Mouse (Mus musculus) embryonic facial prominence, embryonic 13.5 days (tissue): Measurements from ENCODE around the gene Olfr196. TPM values are rescaled to one million over a fixed set of nuclear protein-coding genes. Genes with fewer than 3 reads are reported as not detected.
"Not testable (repeated sequence)": the region's sequence is repeated elsewhere in the genome, so short reads cannot be mapped to it uniquely, and the experiment has no call there.

Source experiments
- ATAC-seq: fragments of 200-750 bp; cut with Nextera tagmentation; 2 replicates; pipeline ENCODE4 v1.8.0; 2017; ENCODE audit warnings: low read depth; ENCODE audit not compliant: insufficient number of reproducible peaks, insufficient read depth, low FRiP score, low TSS enrichment
- H3K27ac ChIP-seq: fragments of 300-500 bp; sonication (generic); 2 replicates; pipeline ENCODE4 v1.5.1; 2015; ENCODE audit warnings: moderate library complexity, mild to moderate bottlenecking, inconsistent platforms
- H3K27me3 ChIP-seq: fragments of 300-500 bp; sonication (generic); 2 replicates; pipeline ENCODE4 v1.6.1; 2015; ENCODE audit warnings: mild to moderate bottlenecking, inconsistent platforms
- H3K36me3 ChIP-seq: fragments of 300-500 bp; sonication (generic); 2 replicates; pipeline ENCODE4 v1.6.1; 2015; ENCODE audit warnings: mild to moderate bottlenecking, inconsistent platforms
- H3K4me1 ChIP-seq: fragments of 300-500 bp; sonication (generic); 2 replicates; pipeline ENCODE4 v1.6.1; 2015; ENCODE audit warnings: inconsistent platforms
- H3K4me2 ChIP-seq: fragments of 300-500 bp; sonication (generic); 2 replicates; pipeline ENCODE4 v1.6.1; 2015; ENCODE audit warnings: moderate library complexity, mild to moderate bottlenecking, inconsistent platforms
- H3K4me3 ChIP-seq: fragments of 300-500 bp; sonication (generic); 2 replicates; pipeline ENCODE4 v1.5.1; 2015; ENCODE audit warnings: mild to moderate bottlenecking, inconsistent platforms
- H3K9ac ChIP-seq: fragments of 300-500 bp; sonication (generic); 2 replicates; pipeline ENCODE4 v1.6.1; 2015; ENCODE audit warnings: mild to moderate bottlenecking, inconsistent platforms
- H3K9me3 ChIP-seq: fragments of 300-500 bp; sonication (generic); 2 replicates; pipeline ENCODE4 v1.6.1; 2016; ENCODE audit warnings: inconsistent platforms
- WGBS: fragments of 180-500 bp; shearing (Covaris S2); methylation state at CpG from one replicate; pipeline ENCODE4 v1.1.7; 2015; ENCODE audit warnings: mixed read lengths; 5-methylcytosine and 5-hydroxymethylcytosine counted together
- polyA plus RNA-seq: library from polyadenylated mRNA; unstranded; fragments of >200 nt; fragmentation: Nextera tagmentation; extraction: Ambion mirVana; gene quantifications from 2 replicates; pipeline ENCODE4 v1.2.1, GENCODE M21; 2015

Gene Olfr196
- polyA plus RNA-seq: not detected in 2 replicates

- H3K36me3 ChIP-seq: no peaks in the 10 kb centered on the region
- no peak within 1 kb of the TSS for H3K4me2 ChIP-seq
- ATAC-seq: no peak
- no peaks in the 10 kb centered on the region for H3K4me1 ChIP-seq
- no peaks in the 10 kb centered on the region for H3K27me3 ChIP-seq
- no peak within 1 kb of the TSS for H3K9ac ChIP-seq
- H3K27ac ChIP-seq: no peak within 1 kb of the TSS
- no peaks in the 10 kb centered on the region for H3K9me3 ChIP-seq
- 67% methylated on average over 3 of the region's 3 CpGs for WGBS
- H3K4me3 ChIP-seq: no peak within 1 kb of the TSS
These were observed at the start of gene Olfr196 for GRCm38 (mm10) chr16:59170354-59170753. Gene Olfr196, minus strand, starts transcription at chr16:59170454.

- H3K9me3 ChIP-seq, H3K4me1 ChIP-seq, H3K4me2 ChIP-seq, ATAC-seq, H3K27ac ChIP-seq, H3K27me3 ChIP-seq, H3K9ac ChIP-seq, H3K4me3 ChIP-seq, H3K36me3 ChIP-seq: not testable (repeated sequence)
- WGBS: 76% methylated on average over 1 of the region's 1 CpGs
These were observed 49.4 kb upstream of the Olfr196 start, which contains the start of gene Olfr199 for GRCm38 (mm10) chr16:59219667-59220066. Gene Olfr199, minus strand, starts transcription at chr16:59219767.

GRCm38 (mm10) chr16:59217861-59218260 is 47.6 kb upstream of the Olfr196 start:
- ATAC-seq, H3K27ac ChIP-seq, H3K27me3 ChIP-seq, H3K4me2 ChIP-seq, H3K36me3 ChIP-seq, H3K9ac ChIP-seq, H3K4me3 ChIP-seq, H3K9me3 ChIP-seq, H3K4me1 ChIP-seq: not testable (repeated sequence)
- WGBS: 85% methylated on average over 3 of the region's 3 CpGs

DNA sequence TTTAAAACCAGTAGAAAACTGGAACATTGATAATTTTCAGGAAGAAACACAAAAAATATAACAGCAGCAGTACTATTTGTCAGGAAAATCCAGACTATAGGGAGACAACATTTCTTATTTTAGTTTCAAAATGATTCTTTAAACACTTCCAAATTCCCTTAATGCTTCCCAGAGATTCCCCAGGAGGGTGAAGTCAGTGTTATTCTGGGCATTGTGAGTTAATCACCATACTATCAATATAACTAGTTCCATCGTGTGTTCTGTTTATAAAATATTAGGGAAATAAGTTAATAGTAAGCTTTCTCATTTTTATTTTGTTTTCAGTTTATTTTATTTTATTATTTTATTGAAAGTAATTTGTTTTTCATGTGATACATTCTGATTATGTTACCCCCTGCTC is 33.2 kb upstream of the Olfr196 start, which contains the start of gene Olfr198:
Gene Olfr198, minus strand, starts transcription at position 101 of the 400 bp plus-strand sequence.
- not testable (repeated sequence) for H3K4me1 ChIP-seq, H3K27me3 ChIP-seq, H3K9me3 ChIP-seq, H3K27ac ChIP-seq, ATAC-seq, H3K4me2 ChIP-seq, H3K9ac ChIP-seq, H3K4me3 ChIP-seq, H3K36me3 ChIP-seq
- WGBS: 68% methylated on average over 1 of the region's 1 CpGs

GRCm38 (mm10) chr16:59151996-59152395 is 18.3 kb downstream of the Olfr196 start:
- 88% methylated on average over 2 of the region's 2 CpGs for WGBS
- Histone ChIP-seq H3K4me2 (no peak overlapping the region), H3K27me3 (no peaks in the 10 kb centered on the region), H3K9me3 (no peaks in the 10 kb centered on the region), H3K36me3 (no peaks in the 10 kb centered on the region), H3K27ac (no peak overlapping the region), H3K9ac (no peak overlapping the region), H3K4me1 (no peaks in the 10 kb centered on the region), H3K4me3 (no peak overlapping the region)
- no peak for ATAC-seq

- no peak for ATAC-seq
- no peaks in the 10 kb centered on the region for H3K27me3 ChIP-seq
- H3K4me2 ChIP-seq: no peak within 1 kb of the TSS
- H3K9ac ChIP-seq: no peak within 1 kb of the TSS
- WGBS: 78% methylated on average over 1 of the region's 1 CpGs
- no peaks in the 10 kb centered on the region for H3K4me1 ChIP-seq
- no peak within 1 kb of the TSS for H3K4me3 ChIP-seq
- H3K9me3 ChIP-seq: no peaks in the 10 kb centered on the region
- no peak within 1 kb of the TSS for H3K27ac ChIP-seq
- H3K36me3 ChIP-seq: no peaks in the 10 kb centered on the region
These were observed 23.5 kb downstream of the Olfr196 start, which contains the start of gene Olfr195 for GRCm38 (mm10) chr16:59146746-59147145. Gene Olfr195, plus strand, starts transcription at chr16:59147046.

- Histone ChIP-seq H3K36me3 (no peaks in the 10 kb centered on the region), H3K4me1 (no peaks in the 10 kb centered on the region), H3K27me3 (no peaks in the 10 kb centered on the region), H3K9ac (no peak overlapping the region), H3K4me3 (no peak overlapping the region), H3K4me2 (no peak overlapping the region), H3K9me3 (no peaks in the 10 kb centered on the region), H3K27ac (no peak overlapping the region)
- ATAC-seq: no peak
These were observed 29.1 kb downstream of the Olfr196 start for GRCm38 (mm10) chr16:59141105-59141504.

GRCm38 (mm10) chr16:59130740-59131139 is 39.5 kb downstream of the Olfr196 start:
- Histone ChIP-seq H3K27me3 (no peaks in the 10 kb centered on the region), H3K9ac (no peak overlapping the region), H3K36me3 (no peaks in the 10 kb centered on the region), H3K4me1 (no peaks in the 10 kb centered on the region), H3K4me2 (no peak overlapping the region), H3K27ac (no peak overlapping the region), H3K4me3 (no peak overlapping the region), H3K9me3 (no peaks in the 10 kb centered on the region)
- no peak for ATAC-seq
- WGBS: 84% methylated on average over 1 of the region's 1 CpGs

DNA sequence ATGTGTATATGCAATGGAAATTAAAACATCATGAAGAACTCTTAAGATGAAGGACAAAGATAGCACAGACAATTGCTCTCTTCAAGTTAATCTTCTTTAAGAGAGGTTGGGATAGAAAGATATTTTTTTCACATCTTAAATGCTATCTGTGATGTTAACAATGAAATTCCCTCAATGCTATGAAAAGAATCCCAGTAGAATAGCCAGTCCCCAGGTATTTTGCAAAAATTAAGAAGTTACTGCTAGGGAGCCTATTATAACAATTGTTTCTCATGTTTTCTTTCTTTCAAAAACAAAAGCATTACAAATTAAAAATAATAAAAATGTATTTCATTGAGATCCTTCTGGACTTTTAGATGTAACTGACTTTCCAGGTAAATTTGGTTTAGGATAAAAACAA is 49.3 kb downstream of the Olfr196 start, which contains the start of gene Olfr194:
Gene Olfr194, minus strand, starts transcription at position 101 of the 400 bp plus-strand sequence.
- Histone ChIP-seq H3K27me3 (no peaks in the 10 kb centered on the region), H3K27ac (no peak within 1 kb of the TSS)
- ATAC-seq: no peak

More for the DNA sequence above, 49.3 kb downstream of the Olfr196 start, which contains the start of gene Olfr194:
- Histone ChIP-seq H3K36me3 (no peaks in the 10 kb centered on the region), H3K9ac (no peak within 1 kb of the TSS), H3K4me2 (no peak within 1 kb of the TSS), H3K4me1 (no peaks in the 10 kb centered on the region), H3K4me3 (no peak within 1 kb of the TSS), H3K9me3 (no peaks in the 10 kb centered on the region)

Other genes with a start within 250 kb of the Olfr196 start
- gene Olfr181, start 241.7 kb downstream of the Olfr196 start, polyA plus RNA-seq: not detected in 2 replicates
- not detected in 2 replicates for gene Olfr180, start 241.1 kb downstream of the Olfr196 start, polyA plus RNA-seq
- gene Olfr183, start 175.1 kb downstream of the Olfr196 start, polyA plus RNA-seq: not detected in 2 replicates
- gene Olfr186, start 140.2 kb downstream of the Olfr196 start, polyA plus RNA-seq: not detected in 2 replicates
- not detected in 2 replicates for gene Olfr187, start 130.7 kb downstream of the Olfr196 start, polyA plus RNA-seq
- not detected in 2 replicates for gene Olfr190, start 92.4 kb downstream of the Olfr196 start, polyA plus RNA-seq
- gene Olfr191, start 80.6 kb downstream of the Olfr196 start, polyA plus RNA-seq: not detected in 2 replicates
- not detected in 2 replicates for gene Olfr193, start 58.6 kb downstream of the Olfr196 start, polyA plus RNA-seq
- gene Olfr194, start 49.4 kb downstream of the Olfr196 start, polyA plus RNA-seq: not detected in 2 replicates
- gene Olfr195, start 23.4 kb downstream of the Olfr196 start, polyA plus RNA-seq: not detected in 2 replicates
- not detected in 2 replicates for gene Olfr198, start 33.1 kb upstream of the Olfr196 start, polyA plus RNA-seq
- gene Olfr199, start 49.3 kb upstream of the Olfr196 start, polyA plus RNA-seq: not detected in 2 replicates
- not detected in 2 replicates for gene Olfr201, start 102.2 kb upstream of the Olfr196 start, polyA plus RNA-seq
- gene Olfr202, start 116.3 kb upstream of the Olfr196 start, polyA plus RNA-seq: 0.39 TPM in 1 of 2 replicates, not detected in the other
- gene Olfr203, start 128.4 kb upstream of the Olfr196 start, polyA plus RNA-seq: not detected in 2 replicates
- gene Olfr204, start 147.8 kb upstream of the Olfr196 start, polyA plus RNA-seq: not detected in 2 replicates
- gene Olfr205, start 160.7 kb upstream of the Olfr196 start, polyA plus RNA-seq: not detected in 2 replicates
- gene Olfr206, start 178.8 kb upstream of the Olfr196 start, polyA plus RNA-seq: not detected in 2 replicates
- gene Olfr209, start 193.5 kb upstream of the Olfr196 start, polyA plus RNA-seq: not detected in 2 replicates
- 0.04 and 0.14 TPM in 2 replicates for gene Gabrr3, start 236.9 kb upstream of the Olfr196 start, polyA plus RNA-seq